Mouse (Mus musculus) spleen, adult 12 weeks (tissue): ENCODE results near the gene Foxo1.

ENCODE experiments used
- DNase-seq: peaks from one replicate; pipeline ENCODE4 v3.0.0; 2022; ENCODE audit warnings: low spot score

Foxo1 gene

GRCm38 (mm10) chr3:52268737-52269513 lies 789 bp downstream of the Foxo1 start:
- no peak for DNase-seq

- peak; percentile 35 for DNase-seq
Measured at GRCm38 (mm10) chr3:52269514-52270351, 1.6 kb downstream of the Foxo1 start.

- DNase-seq, result no peak
Measured at GRCm38 (mm10) chr3:52270511-52270910, 2.4 kb downstream of the Foxo1 start.

- no peak for DNase-seq
Measured at GRCm38 (mm10) chr3:52271376-52271775, 3.2 kb downstream of the Foxo1 start.

- DNase-seq, result no peak
Measured at GRCm38 (mm10) chr3:52272376-52272865, 4.3 kb downstream of the Foxo1 start.

- no peak for DNase-seq
Measured at GRCm38 (mm10) chr3:52274475-52274874, 6.3 kb downstream of the Foxo1 start.

GRCm38 (mm10) chr3:52275037-52275555 lies 7.0 kb downstream of the Foxo1 start:
- no peak for DNase-seq

- DNase-seq, result no peak
Measured at GRCm38 (mm10) chr3:52280681-52281080, 12.5 kb downstream of the Foxo1 start.

GRCm38 (mm10) chr3:52281882-52282281 lies 13.7 kb downstream of the Foxo1 start:
- DNase-seq, result no peak

- no peak for DNase-seq
Measured at GRCm38 (mm10) chr3:52282369-52282768, 14.2 kb downstream of the Foxo1 start.

- no peak for DNase-seq
Measured at GRCm38 (mm10) chr3:52283521-52283920, 15.4 kb downstream of the Foxo1 start.

- no peak for DNase-seq
Measured at GRCm38 (mm10) chr3:52290811-52291210, 22.7 kb downstream of the Foxo1 start.

- DNase-seq, result no peak
Measured at GRCm38 (mm10) chr3:52292498-52292897, 24.4 kb downstream of the Foxo1 start.

GRCm38 (mm10) chr3:52293946-52294345 lies 25.8 kb downstream of the Foxo1 start:
- no peak for DNase-seq

GRCm38 (mm10) chr3:52295688-52296087 lies 27.6 kb downstream of the Foxo1 start:
- DNase-seq, result no peak

GRCm38 (mm10) chr3:52296224-52296760 lies 28.2 kb downstream of the Foxo1 start:
- no peak for DNase-seq

- DNase-seq, result no peak
Measured at GRCm38 (mm10) chr3:52297291-52298018, 29.3 kb downstream of the Foxo1 start.

GRCm38 (mm10) chr3:52298683-52299082 lies 30.5 kb downstream of the Foxo1 start:
- no peak for DNase-seq

GRCm38 (mm10) chr3:52299376-52299775 lies 31.2 kb downstream of the Foxo1 start:
- DNase-seq, result no peak

- no peak for DNase-seq
Measured at GRCm38 (mm10) chr3:52300517-52300916, 32.4 kb downstream of the Foxo1 start.

GRCm38 (mm10) chr3:52303301-52303700 lies 35.2 kb downstream of the Foxo1 start:
- DNase-seq, result no peak
